Mouse (Mus musculus) midbrain, postnatal 0 days (tissue): ENCODE results near the gene Spata5. TPM values are rescaled to one million over a fixed set of nuclear protein-coding genes. Genes with fewer than 3 reads are reported as not detected.
"Not testable (repeated sequence)": the region's sequence is repeated elsewhere in the genome, so short reads cannot be mapped to it uniquely, and the experiment has no call there.

Experiments used
- ATAC-seq: fragments of 200-750 bp; cut with Nextera tagmentation; 2 replicates; pipeline ENCODE4 v1.8.0; 2017; ENCODE audit warnings: moderate number of reproducible peaks, mild to moderate bottlenecking, moderate TSS enrichment, moderate library complexity; ENCODE audit not compliant: low FRiP score
- DNase-seq: peaks from one replicate; pipeline ENCODE4 v3.0.0-alpha.2; 2015; ENCODE audit warnings: low spot score
- H3K27ac ChIP-seq: fragments of 300-500 bp; sonication (generic); 2 replicates; pipeline ENCODE4 v1.5.1; 2014; ENCODE audit warnings: low read depth, mild to moderate bottlenecking, low read length, mixed read lengths
- H3K27me3 ChIP-seq: fragments of 300-500 bp; sonication (generic); 2 replicates; pipeline ENCODE4 v1.6.1; 2014; ENCODE audit warnings: low read length, control low read depth, mixed read lengths; ENCODE audit not compliant: insufficient read depth
- H3K36me3 ChIP-seq: fragments of 300-500 bp; sonication (generic); 2 replicates; pipeline ENCODE4 v1.6.1; 2014; ENCODE audit warnings: low read length, control low read depth, mixed read lengths; ENCODE audit not compliant: insufficient read depth
- H3K4me1 ChIP-seq: fragments of 300-500 bp; sonication (generic); 2 replicates; pipeline ENCODE4 v1.6.1; 2014; ENCODE audit warnings: mild to moderate bottlenecking, control low read depth, antibody characterized with exemption, low read length, mixed read lengths; ENCODE audit not compliant: insufficient read depth
- H3K4me2 ChIP-seq: fragments of 300-500 bp; sonication (generic); 2 replicates; pipeline ENCODE4 v1.6.1; 2014; ENCODE audit warnings: low read depth, mild to moderate bottlenecking, low read length, mixed read lengths; ENCODE audit not compliant: poor library complexity, severe bottlenecking
- H3K4me3 ChIP-seq: fragments of 300-500 bp; sonication (generic); 2 replicates; pipeline ENCODE4 v1.5.1; 2014; ENCODE audit warnings: low read depth, mild to moderate bottlenecking, low read length, moderate library complexity
- H3K9ac ChIP-seq: fragments of 300-500 bp; sonication (generic); replicated peaks from 2 replicates; pipeline ENCODE4 v1.6.1; 2014; ENCODE audit warnings: mild to moderate bottlenecking, low read length, moderate library complexity, mixed read lengths; ENCODE audit not compliant: poor library complexity, severe bottlenecking
- H3K9me3 ChIP-seq: fragments of 300-500 bp; sonication (generic); 2 replicates; pipeline ENCODE4 v1.6.1; 2016; ENCODE audit warnings: low read length, control low read depth
- CTCF ChIP-seq: IDR thresholded peaks from 2 replicates; pipeline ENCODE4 v1.5.1; 2016; ENCODE audit warnings: antibody characterized with exemption, mild to moderate bottlenecking
- WGBS: fragments of 180-500 bp; shearing (Covaris S2); extraction: QIAGEN DNeasy Blood & Tissue Kit; methylation state at CpG from one replicate; pipeline ENCODE4 v1.1.7; 2014; 5-methylcytosine and 5-hydroxymethylcytosine counted together
- polyA plus RNA-seq: library from polyadenylated mRNA; unstranded; fragments of >200 nt; fragmentation: Nextera tagmentation; extraction: Ambion mirVana; gene quantifications from 2 replicates; pipeline ENCODE4 v1.2.1, GENCODE M21; 2015
- total RNA-seq: library from RNA; depleted of rRNA; stranded (reverse); fragments of >200 nt; gene quantifications from 2 replicates; pipeline ENCODE4 v1.2.3, GENCODE M21; 2014

Gene Spata5
- total and polyA plus RNA-seq, 2 experiments from 2014 or later = 18.9 to 19.5 TPM

GRCm38 (mm10) chr3:37520334-37521023 is 100.8 kb downstream of the Spata5 start:
- no peaks in the 10 kb centered on the region for H3K4me1 ChIP-seq
- 82% methylated on average over 3 of the region's 3 CpGs for WGBS
- H3K9me3 ChIP-seq = no peaks in the 10 kb centered on the region
- no peak for DNase-seq
- H3K27me3 ChIP-seq = no peaks in the 10 kb centered on the region
- H3K27ac ChIP-seq = no peak overlapping the region
- no peak overlapping the region for H3K4me3 ChIP-seq
- H3K9ac ChIP-seq = no peak overlapping the region
- H3K36me3 ChIP-seq = no peaks in the 10 kb centered on the region
- H3K4me2 ChIP-seq = no peak overlapping the region
- TF ChIP-seq CTCF = no peak
- ATAC-seq = no peak

- Histone ChIP-seq H3K27ac (no peak overlapping the region), H3K4me3 (no peak overlapping the region), H3K4me1 (no peaks in the 10 kb centered on the region), H3K9me3 (no peaks in the 10 kb centered on the region), H3K4me2 (no peak overlapping the region), H3K27me3 (no peaks in the 10 kb centered on the region), H3K36me3 (no peaks in the 10 kb centered on the region), H3K9ac (no peak overlapping the region)
- no peak for ATAC-seq
- TF ChIP-seq CTCF = no peak
- no peak for DNase-seq
Observed at GRCm38 (mm10) chr3:37532079-37532478, 112.4 kb downstream of the Spata5 start.

- not testable (repeated sequence) for H3K4me1 ChIP-seq, H3K9ac ChIP-seq, ATAC-seq, DNase-seq, H3K27ac ChIP-seq, H3K9me3 ChIP-seq, H3K4me2 ChIP-seq, H3K36me3 ChIP-seq, H3K27me3 ChIP-seq, H3K4me3 ChIP-seq
- WGBS = 100% methylated on average over 2 of the region's 2 CpGs
Observed at GRCm38 (mm10) chr3:37540701-37541100, 121.0 kb downstream of the Spata5 start.

GRCm38 (mm10) chr3:37546351-37546750 is 126.7 kb downstream of the Spata5 start:
- H3K4me2 ChIP-seq = no peak overlapping the region
- H3K9me3 ChIP-seq = no peaks in the 10 kb centered on the region
- no peaks in the 10 kb centered on the region for H3K27me3 ChIP-seq
- no peak overlapping the region for H3K9ac ChIP-seq
- WGBS = 87% methylated on average over 4 of the region's 4 CpGs
- no peak for ATAC-seq
- H3K27ac ChIP-seq = no peak overlapping the region
- no peak overlapping the region for H3K4me3 ChIP-seq
- no peak for DNase-seq
- H3K4me1 ChIP-seq = no peaks in the 10 kb centered on the region
- no peak for TF ChIP-seq CTCF
- H3K36me3 ChIP-seq = no peaks in the 10 kb centered on the region

- Histone ChIP-seq H3K4me2 (no peak overlapping the region), H3K36me3 (no peaks in the 10 kb centered on the region), H3K27ac (no peak overlapping the region), H3K9ac (no peak overlapping the region), H3K4me3 (no peak overlapping the region), H3K27me3 (no peaks in the 10 kb centered on the region), H3K9me3 (no peaks in the 10 kb centered on the region), H3K4me1 (no peaks in the 10 kb centered on the region)
- no peak for TF ChIP-seq CTCF
- DNase-seq (no peak), ATAC-seq (no peak)
- WGBS = 90% methylated on average over 3 of the region's 3 CpGs
Observed at GRCm38 (mm10) chr3:37550190-37550589, 130.5 kb downstream of the Spata5 start.

- Histone ChIP-seq H3K9me3 (no peaks in the 10 kb centered on the region), H3K4me1 (no peaks in the 10 kb centered on the region), H3K9ac (no peak overlapping the region), H3K36me3 (no peaks in the 10 kb centered on the region), H3K4me3 (no peak overlapping the region), H3K4me2 (no peak overlapping the region), H3K27ac (no peak overlapping the region), H3K27me3 (no peaks in the 10 kb centered on the region)
- DNase-seq (no peak), ATAC-seq (no peak)
- 53% methylated on average over 1 of the region's 1 CpGs for WGBS
- TF ChIP-seq CTCF = no peak
Observed at GRCm38 (mm10) chr3:37550594-37550993, 130.9 kb downstream of the Spata5 start.
